Mouse (Mus musculus) frontal cortex, postnatal 25 days (tissue): ENCODE results near the gene Pitpnc1.

Experiments
- DNase-seq, 2 experiments: peaks; one replicate each; pipeline ENCODE4 v3.0.0; 2022; ENCODE audit warnings: low spot score in 2 of 2

Gene Pitpnc1

DNA sequence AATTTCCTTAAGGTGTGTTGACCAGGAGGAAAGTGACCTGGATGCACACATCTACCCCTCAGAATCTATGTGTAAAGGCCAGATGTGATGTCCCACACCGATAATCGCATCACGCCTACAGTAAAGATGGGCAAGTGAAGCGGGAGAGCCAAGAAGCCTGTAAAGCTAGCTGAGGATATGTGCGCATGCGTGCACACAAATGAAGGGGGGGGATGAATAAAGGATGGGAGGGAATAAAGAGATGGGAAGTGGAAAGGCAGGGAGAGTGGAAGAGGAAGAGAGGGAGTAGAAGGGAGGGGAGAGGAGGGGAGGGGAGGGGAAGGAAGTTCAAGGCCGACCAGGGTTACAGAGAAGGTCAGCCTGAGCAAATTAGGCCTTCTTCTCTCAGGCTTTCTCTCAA, 61.6 kb downstream of the Pitpnc1 start:
- no peak for DNase-seq

- no peak for DNase-seq
Observed at GRCm38 (mm10) chr11:107407698-107408097, 62.8 kb downstream of the Pitpnc1 start.

DNA sequence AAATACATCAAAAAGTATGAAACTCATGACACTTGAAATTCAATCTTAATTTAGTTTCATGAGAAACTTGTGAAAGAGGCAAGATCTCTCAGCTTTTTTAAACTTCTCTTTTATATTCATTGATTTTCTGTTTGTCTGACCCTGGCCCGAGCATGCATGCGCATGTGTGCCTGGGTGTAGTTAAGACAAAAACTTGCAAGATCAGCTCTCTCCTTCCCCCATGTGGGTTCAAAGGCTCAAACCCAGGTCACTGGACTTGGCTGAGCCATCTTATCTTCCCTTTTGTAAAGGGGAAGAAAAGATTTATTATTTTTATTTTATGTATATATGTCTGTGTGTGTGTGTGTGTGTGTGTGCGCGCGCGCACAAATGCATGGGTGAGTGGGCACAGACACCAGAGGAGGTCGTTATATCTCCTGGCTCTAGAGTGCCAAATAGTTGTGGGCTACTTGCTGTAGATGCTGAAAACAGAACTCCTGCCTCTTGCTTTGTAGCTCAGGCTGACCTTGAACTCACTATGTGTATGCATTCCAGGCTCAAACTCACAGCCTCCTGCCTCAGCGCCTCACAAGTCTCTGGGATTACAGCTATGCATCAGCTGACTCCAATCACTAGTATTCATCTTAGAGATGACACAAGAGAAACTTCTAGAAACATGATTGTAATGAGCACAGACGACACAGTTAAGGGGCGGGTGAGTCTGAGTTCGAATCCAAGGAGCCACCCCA, 64.7 kb downstream of the Pitpnc1 start:
- no peak for DNase-seq

GRCm38 (mm10) chr11:107403309-107403708, 67.2 kb downstream of the Pitpnc1 start:
- no peak for DNase-seq

GRCm38 (mm10) chr11:107401839-107402590, 68.5 kb downstream of the Pitpnc1 start:
- no peak for DNase-seq

DNA sequence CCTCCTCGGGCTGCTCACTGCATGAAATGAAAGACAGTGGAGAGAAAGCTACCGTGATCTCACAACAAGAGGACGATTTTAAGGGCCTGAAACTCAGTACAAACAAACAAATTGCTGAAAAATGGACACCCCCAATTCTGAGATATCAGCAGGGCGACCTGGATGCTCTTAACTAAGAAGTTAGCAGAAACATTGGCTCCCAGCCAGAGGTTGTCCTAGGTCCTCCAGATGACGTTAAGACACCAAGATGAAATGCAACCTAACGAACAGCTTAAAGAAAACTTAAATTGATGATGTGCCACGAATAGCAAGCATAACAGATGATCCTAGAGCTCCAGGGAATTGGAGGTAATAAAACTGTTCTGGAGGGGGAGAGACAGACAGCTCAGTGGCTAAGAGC, 69.7 kb downstream of the Pitpnc1 start:
- DNase-seq, result no peak

DNA sequence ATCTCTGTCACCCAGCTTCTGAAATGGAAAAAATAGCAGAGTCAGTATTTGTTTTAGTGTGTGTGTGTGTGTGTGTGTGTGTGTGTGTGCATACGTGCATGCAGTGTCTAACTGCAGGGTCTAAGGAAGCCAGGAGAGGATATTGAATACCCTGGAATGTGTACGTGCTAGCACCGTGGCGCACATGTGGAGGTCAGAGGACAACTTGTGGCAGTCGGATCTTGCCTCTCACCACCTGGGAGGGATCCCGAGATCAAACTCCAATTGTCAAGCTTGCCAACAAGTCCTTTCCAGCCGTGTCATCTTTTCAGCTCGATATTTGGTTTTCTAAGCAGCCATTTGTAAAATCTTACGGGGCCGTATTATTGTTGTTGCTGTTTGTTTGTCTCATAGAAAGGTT, 70.5 kb downstream of the Pitpnc1 start:
- DNase-seq, result no peak

DNA sequence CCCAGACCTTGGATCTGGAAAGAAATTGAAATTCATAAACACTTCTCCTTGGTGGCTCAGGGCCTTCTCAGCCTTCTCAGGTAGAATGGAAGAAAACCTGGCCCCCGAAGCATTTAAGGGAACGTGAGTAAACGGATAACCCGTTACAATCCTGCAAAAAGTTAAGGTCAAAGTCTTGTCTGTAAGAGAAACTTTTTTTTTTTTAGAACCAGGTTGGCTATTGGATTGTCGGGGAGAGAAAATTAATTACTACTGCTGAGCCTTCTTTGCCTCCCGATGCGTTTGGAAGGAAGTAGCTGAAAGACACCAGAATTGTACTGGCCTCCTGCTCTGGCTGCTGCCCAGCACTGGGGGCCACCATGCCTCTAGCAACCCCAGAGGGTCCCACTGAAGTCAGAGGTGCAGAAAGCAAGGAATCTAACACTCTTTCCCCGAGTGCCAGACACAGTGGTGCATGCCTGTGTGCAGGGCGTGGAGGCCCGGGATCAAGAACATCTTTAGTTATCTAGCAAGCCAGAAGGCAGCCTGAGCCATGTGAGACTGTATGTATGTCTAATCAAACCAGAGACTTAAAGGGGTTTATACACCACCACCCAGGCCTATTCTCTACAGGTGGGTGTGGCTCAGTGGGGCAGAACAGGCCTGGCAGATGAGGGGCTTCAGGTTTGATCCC, 73.0 kb downstream of the Pitpnc1 start:
- DNase-seq, result no peak

DNA sequence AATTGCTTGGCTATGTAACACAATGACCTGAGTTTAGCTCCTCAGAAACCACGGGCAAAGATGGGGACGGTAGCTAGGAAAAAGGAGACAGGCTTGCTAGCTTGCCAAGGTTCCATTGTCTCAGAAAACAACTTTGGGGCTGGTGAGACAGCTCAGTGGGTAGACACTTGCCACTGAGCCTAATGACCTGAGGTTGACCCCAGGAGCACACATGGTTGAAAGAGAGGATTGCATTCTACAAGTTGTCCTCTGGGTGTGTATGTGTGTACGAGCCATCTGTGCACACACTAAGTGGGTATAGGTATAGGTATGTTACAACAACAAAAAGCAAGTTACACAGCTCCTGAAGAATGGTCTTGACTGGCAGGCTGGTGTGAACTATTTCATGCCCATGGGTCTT, 76.3 kb downstream of the Pitpnc1 start:
- no peak for DNase-seq

GRCm38 (mm10) chr11:107393828-107394165, 76.7 kb downstream of the Pitpnc1 start:
- DNase-seq, result no peak

GRCm38 (mm10) chr11:107393154-107393827, 77.2 kb downstream of the Pitpnc1 start:
- DNase-seq, result no peak

- DNase-seq, result no peak
Observed at GRCm38 (mm10) chr11:107390540-107390939, 80.0 kb downstream of the Pitpnc1 start.

GRCm38 (mm10) chr11:107390001-107390400, 80.5 kb downstream of the Pitpnc1 start:
- no peak for DNase-seq

DNA sequence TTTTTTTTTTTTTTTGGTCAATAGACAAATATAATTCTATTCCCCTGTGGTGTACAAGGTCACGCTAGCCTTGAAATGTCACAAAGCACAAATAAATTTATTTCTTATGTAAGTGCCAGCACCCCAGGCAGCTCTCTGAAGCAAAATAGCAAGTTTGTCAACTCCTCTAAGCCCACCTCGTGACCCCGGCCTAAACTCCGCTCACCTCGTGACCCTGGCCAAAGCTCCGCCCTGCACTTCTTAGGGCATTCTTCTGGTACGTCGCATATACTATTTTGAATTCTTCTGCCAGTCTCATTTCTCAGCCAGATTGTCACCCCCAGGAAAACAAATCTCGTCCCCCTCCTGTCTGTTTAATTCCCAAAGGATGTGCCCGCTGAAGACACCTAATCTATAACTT, 84.0 kb downstream of the Pitpnc1 start:
- DNase-seq, result no peak

- no peak for DNase-seq
Observed at GRCm38 (mm10) chr11:107385306-107385705, 85.2 kb downstream of the Pitpnc1 start.

- DNase-seq, result no peak
Observed at GRCm38 (mm10) chr11:107383985-107384384, 86.5 kb downstream of the Pitpnc1 start.

DNA sequence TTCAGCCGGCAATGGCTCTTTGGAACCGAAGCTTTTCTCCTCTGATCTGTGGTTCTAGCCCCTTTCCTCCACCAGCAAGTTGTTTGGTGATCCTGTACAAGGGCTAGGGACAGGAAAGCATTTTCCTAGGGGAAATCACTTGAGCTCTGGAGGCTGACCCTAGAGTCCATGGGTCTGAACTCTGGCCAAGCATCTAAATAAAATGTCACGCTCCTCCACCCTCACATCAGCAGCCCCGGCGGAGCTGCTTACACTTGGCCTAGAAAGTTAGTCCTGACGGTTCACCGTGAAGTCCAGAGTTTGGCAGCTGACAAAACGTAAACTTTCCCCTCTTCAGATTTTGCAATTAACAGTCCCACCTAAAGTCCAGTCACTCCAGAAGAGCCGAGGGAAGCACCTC, 90.5 kb downstream of the Pitpnc1 start:
- no peak for DNase-seq

DNA sequence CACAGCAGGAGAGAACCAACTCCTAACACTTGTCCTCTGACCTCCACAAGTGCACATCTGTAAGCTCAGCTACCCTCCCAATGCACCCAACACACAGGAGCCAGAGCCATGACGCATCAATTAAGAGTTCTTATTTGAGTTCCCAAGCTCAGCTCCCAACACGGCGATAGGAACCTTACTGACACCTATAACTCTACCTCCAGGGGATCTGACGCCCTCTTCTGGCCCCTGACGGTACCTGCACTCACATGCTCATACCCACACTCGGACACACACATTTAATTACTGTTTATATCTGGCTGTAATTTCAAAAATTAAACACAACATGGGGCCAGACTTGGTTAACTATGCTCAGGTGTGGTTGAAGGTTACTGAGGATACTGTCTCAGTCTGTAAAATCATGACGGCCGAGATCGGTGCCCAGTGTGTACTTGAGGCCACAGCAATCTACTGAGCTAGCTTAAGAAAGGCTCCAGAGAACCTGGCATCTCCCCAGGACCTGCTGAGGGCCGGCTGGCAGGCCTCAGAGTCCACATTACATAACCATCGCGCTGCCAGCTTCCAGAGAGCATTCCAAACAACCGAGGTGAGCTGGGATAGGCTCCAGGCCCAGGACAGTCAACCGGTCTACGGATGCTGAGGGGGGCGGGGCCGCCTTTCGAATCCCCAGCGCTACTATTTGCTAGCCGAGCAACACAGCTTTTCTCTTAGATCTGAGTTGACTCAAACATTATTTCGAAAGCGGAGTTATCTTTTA, 91.2 kb downstream of the Pitpnc1 start:
- DNase-seq, result peak in 1 of 2 experiments; percentile 30

- no peak for DNase-seq
Observed at GRCm38 (mm10) chr11:107377326-107377725, 93.2 kb downstream of the Pitpnc1 start.

GRCm38 (mm10) chr11:107376272-107376671, 94.2 kb downstream of the Pitpnc1 start:
- no peak for DNase-seq

DNA sequence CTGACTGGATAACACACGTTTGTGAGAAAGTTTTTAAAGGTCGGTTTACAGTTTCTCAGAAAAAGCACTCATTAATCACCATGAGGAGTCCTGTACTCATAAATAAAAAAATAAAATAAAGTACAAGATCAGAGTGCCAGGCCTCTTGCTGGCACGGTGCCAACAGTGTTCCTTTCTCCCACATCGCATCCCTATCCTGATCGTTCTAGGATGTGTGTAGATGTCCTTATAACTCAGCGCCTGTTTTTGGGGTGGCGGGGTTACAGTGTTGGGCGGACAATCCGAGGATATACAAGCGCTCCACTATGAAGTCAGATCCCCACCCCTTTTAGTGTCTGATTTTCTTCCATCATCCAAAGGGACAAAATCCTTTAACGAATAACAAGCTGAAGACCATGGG, 94.7 kb downstream of the Pitpnc1 start:
- no peak for DNase-seq

DNA sequence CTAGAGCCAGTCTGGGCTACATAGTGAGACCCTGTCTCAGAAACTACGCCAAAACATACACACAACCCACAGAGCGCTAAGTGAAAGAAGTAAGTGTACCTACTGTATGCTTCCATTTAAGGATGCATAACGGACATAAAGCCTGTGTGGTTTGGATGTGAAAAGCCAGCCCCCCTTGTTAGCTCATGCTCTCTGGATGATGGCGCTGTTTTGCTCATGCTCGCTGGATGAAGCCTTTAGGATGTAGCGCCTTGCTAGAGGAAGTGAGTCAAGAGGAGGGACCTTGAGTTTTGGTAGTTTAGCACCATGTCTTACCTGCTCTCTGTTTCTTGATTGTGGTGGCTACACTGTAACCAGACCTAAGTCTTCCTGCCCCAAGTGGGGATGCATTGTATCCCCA, 96.9 kb downstream of the Pitpnc1 start:
- DNase-seq, result no peak
